Mouse (Mus musculus) embryonic fibroblast, embryonic 13.5 days (primary cell): ENCODE results near the gene Togaram2.

Source experiments
- CTCF ChIP-seq: IDR thresholded peaks from 2 replicates; pipeline ENCODE4 v1.5.1; 2011; ENCODE audit warnings: mild to moderate bottlenecking, control low read depth, low read length, moderate library complexity, borderline replicate concordance; ENCODE audit not compliant: insufficient read depth
- POLR2A ChIP-seq: IDR thresholded peaks from 2 replicates; pipeline ENCODE4 v1.6.1; 2011; ENCODE audit warnings: low read depth, mild to moderate bottlenecking, control low read depth, low read length, moderate library complexity

- TF ChIP-seq CTCF (no peak), POLR2A (no peak)
Observed at GRCm38 (mm10) chr17:71681666-71682065, 8.6 kb downstream of the Togaram2 start.
